Mouse (Mus musculus) ES-Bruce4 (cell line): ENCODE measurements around the gene Prkn.

ENCODE experiments used
- CTCF ChIP-seq: IDR thresholded peaks from one replicate; pipeline ENCODE4 v1.8.1; 2011; ENCODE audit warnings: low read depth, low read length
- POLR2A ChIP-seq: IDR thresholded peaks from one replicate; pipeline ENCODE4 v1.8.1; 2011; ENCODE audit warnings: low read length; ENCODE audit not compliant: insufficient read depth

DNA sequence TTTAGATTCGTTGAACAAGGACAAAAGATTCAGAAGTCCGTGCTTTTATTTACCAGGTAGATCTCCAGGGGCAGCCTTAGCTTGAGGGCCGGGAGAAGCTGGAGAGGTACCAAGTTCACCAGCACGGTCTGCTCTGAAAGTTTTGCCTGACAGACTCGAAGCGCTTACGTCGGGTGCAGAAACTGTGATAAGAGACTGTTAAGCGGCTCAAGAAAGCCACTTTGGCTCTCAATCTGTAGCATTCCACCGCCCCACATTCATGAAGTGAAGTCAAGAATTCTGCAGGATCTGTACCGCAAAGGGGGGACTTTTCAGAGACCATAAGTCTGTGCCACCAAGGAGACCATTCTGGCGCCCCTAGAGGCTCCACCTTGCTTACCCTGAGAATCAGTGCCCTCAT lies 1212.5 kb downstream of the Prkn start:
- TF ChIP-seq CTCF = no peak
- TF ChIP-seq POLR2A = no peak
